Mouse (Mus musculus) embryonic facial prominence, embryonic 12.5 days (tissue): Measurements from ENCODE around the gene Kcnj16. TPM values are rescaled to one million over a fixed set of nuclear protein-coding genes. Genes with fewer than 3 reads are reported as not detected.

Experiments used
- ATAC-seq: fragments of 200-750 bp; cut with Nextera tagmentation; 2 replicates; pipeline ENCODE4 v1.8.0; 2017; ENCODE audit not compliant: insufficient number of reproducible peaks, insufficient read depth, low FRiP score, low TSS enrichment
- H3K27ac ChIP-seq: fragments of 300-500 bp; sonication (generic); 2 replicates; pipeline ENCODE4 v1.5.1; 2016; ENCODE audit warnings: mild to moderate bottlenecking
- H3K27me3 ChIP-seq: fragments of 300-500 bp; sonication (generic); 2 replicates; pipeline ENCODE4 v1.6.1; 2016; ENCODE audit warnings: mild to moderate bottlenecking, moderate library complexity
- H3K36me3 ChIP-seq: fragments of 300-500 bp; sonication (generic); 2 replicates; pipeline ENCODE4 v1.6.1; 2016; ENCODE audit warnings: mild to moderate bottlenecking
- H3K4me1 ChIP-seq: fragments of 300-500 bp; sonication (generic); 2 replicates; pipeline ENCODE4 v1.6.1; 2016
- H3K4me2 ChIP-seq: fragments of 300-500 bp; sonication (generic); replicated peaks from 2 replicates; pipeline ENCODE4 v1.6.1; 2016; ENCODE audit warnings: mild to moderate bottlenecking, moderate library complexity
- H3K4me3 ChIP-seq: fragments of 300-500 bp; sonication (generic); 2 replicates; pipeline ENCODE4 v1.5.1; 2016; ENCODE audit warnings: mild to moderate bottlenecking
- H3K9ac ChIP-seq: fragments of 300-500 bp; sonication (generic); 2 replicates; pipeline ENCODE4 v1.6.1; 2016; ENCODE audit warnings: mild to moderate bottlenecking, moderate library complexity
- H3K9me3 ChIP-seq: fragments of 300-500 bp; sonication (generic); 2 replicates; pipeline ENCODE4 v1.6.1; 2016; ENCODE audit warnings: mild to moderate bottlenecking, moderate library complexity
- WGBS: fragments of 180-500 bp; shearing (Covaris S2); methylation state at CpG from one replicate; pipeline ENCODE4 v1.1.7; 2016; 5-methylcytosine and 5-hydroxymethylcytosine counted together
- polyA plus RNA-seq: library from polyadenylated mRNA; unstranded; fragments of >200 nt; fragmentation: Nextera tagmentation; extraction: Ambion mirVana; gene quantifications from 2 replicates; pipeline ENCODE4 v1.2.1, GENCODE M21; 2016

Gene Kcnj16
- polyA plus RNA-seq, result 0.06 and 0.18 TPM in 2 replicates

DNA sequence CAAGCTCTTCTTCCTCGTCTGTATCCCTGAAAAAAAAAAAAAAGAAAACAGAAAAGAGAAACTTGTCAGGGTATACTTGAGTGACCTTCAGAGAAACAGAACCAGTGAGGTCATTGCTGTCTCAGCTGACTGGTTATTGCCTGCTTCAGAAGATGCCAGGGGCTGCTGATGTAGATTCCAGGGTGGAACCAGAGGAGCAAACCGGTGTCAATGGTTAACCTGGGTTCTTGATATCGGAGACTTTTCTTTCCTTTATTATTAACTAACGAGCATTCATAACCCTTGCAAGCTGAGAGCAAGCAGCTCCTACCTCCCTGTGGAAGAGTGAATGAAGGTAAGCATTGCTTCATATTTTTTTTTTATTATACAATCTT, at the start of gene Kcnj16:
Gene Kcnj16, plus strand, starts transcription at position 272 of the 374 bp plus-strand sequence.
- Histone ChIP-seq H3K9ac (no peak within 1 kb of the TSS), H3K9me3 (no peaks in the 10 kb centered on the region), H3K4me3 (no peak within 1 kb of the TSS), H3K27ac (0 out of 2 replicates have a peak within 1 kb of the TSS, but pooled peaks have one; percentile 17), H3K4me1 (no peaks in the 10 kb centered on the region), H3K36me3 (no peaks in the 10 kb centered on the region), H3K27me3 (no peaks in the 10 kb centered on the region), H3K4me2 (no peak within 1 kb of the TSS)
- ATAC-seq, result no peak
- whole genome bisulfite sequencing, result 69% methylated on average over 4 of the region's 4 CpGs

DNA sequence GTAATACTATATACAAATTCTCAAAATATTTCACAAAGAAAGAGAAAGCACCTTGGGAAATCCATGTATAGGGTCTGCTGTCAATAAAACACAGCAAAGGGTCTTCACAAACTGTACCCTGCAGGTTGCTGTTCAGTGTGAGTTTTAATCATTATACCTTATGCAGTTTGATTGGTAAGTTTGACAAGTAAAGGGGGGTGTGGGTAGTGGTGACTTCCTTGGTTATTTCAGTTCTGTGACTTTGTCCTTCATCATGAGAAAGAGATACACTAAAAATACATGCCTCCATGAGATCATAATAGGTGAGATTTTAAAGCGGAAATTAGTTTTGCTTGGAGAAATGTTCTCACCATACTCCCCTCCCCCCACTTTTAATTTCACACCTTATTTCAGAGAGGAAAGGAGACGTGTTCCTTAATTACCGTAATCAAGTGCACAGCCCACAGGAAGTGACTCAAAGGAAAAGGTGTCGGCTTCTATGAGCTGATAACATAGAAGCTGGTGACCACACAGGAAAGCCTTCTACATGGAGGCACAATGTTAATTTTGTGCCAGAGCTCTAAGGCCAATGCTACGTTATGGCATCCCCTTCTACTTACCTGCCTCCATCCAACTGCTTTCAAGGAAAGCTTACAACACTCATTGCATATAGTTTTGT, 48.9 kb upstream of the Kcnj16 start:
- 73% methylated on average over 5 of the region's 5 CpGs for WGBS
- H3K27ac ChIP-seq, result no peak overlapping the region
- no peak for ATAC-seq
- H3K4me1 ChIP-seq, result no peaks in the 10 kb centered on the region
- no peak overlapping the region for H3K9ac ChIP-seq
- no peaks in the 10 kb centered on the region for H3K9me3 ChIP-seq
- no peaks in the 10 kb centered on the region for H3K36me3 ChIP-seq
- no peak overlapping the region for H3K4me2 ChIP-seq
- H3K27me3 ChIP-seq, result no peaks in the 10 kb centered on the region
- H3K4me3 ChIP-seq, result no peak overlapping the region

DNA sequence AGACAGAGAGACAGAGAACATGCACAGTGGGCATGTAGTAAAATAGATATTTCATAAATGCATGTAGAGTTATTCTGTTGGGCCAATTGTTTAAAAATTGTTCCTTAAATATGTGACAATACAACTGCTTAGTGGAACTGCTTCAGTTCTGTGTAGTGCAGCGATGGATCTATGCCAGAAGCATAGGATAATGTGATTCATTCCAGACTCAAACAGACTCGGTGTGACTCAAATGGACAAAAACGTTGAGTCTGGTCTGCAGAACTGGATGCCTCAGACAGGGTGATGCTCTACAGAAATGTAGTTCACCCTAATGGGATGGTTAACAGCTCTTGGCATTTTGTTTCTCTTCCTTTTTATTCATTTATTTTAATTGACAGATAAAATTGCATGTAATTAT, 32.1 kb upstream of the Kcnj16 start:
- H3K9ac ChIP-seq, result no peak overlapping the region

DNA sequence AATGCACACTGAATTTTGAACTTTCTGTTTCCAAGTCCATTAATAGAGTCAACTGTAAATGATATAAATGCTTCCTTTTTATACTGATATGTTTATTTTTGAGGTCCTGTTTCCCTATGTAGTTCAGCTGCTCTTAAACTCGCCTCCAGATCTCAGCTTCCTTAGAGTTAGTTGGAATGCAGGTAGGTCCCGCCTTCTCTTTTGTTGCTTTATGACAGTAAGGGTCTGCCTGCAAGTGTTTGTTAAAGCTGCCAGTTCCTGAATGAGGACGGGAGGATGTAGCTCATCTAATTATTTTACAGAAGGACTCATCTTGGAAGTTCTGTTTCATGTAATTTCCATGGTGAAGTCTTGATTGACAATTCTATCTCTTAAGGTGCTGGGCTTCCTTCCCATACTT, 25.6 kb upstream of the Kcnj16 start:
- no peak for ATAC-seq

More for the DNA sequence above, 32.1 kb upstream of the Kcnj16 start:
- no peaks in the 10 kb centered on the region for H3K36me3 ChIP-seq
- 48% methylated on average over 3 of the region's 3 CpGs for WGBS
- no peak overlapping the region for H3K4me3 ChIP-seq
- no peaks in the 10 kb centered on the region for H3K27me3 ChIP-seq
- H3K4me1 ChIP-seq, result no peaks in the 10 kb centered on the region
- no peak overlapping the region for H3K4me2 ChIP-seq
- H3K9me3 ChIP-seq, result no peaks in the 10 kb centered on the region
- no peak overlapping the region for H3K27ac ChIP-seq
- no peak for ATAC-seq

DNA sequence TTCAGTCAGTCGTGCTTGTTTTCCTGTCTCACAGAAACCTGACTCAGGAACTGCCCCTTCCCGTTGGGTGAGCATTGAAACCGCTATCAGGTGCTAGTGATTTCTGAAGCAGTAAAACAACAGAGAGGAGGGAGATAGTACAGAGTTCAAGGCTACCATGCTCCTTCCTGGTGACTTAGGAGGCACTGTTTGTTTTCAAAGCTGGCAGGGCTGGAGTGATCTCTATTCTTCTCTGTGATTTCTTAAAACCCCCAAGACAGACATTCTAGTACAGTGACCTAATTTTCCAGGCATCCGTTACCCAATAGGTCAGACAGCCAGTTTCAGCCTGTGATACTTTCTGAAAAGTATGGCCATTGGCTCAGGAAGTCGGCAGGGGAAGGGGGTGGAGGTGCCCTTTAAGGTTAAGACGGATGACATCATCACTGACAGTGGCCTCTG, 25.1 kb upstream of the Kcnj16 start:
- Histone ChIP-seq H3K4me2 (no peak overlapping the region), H3K4me1 (peaks cover 3% of the 10 kb centered on the region; the same call in 1 of the 2 replicates), H3K4me3 (no peak overlapping the region), H3K9me3 (no peaks in the 10 kb centered on the region), H3K36me3 (no peaks in the 10 kb centered on the region), H3K27me3 (no peaks in the 10 kb centered on the region), H3K27ac (no peak overlapping the region), H3K9ac (no peak overlapping the region)
- ATAC-seq, result no peak
- 42% methylated on average over 6 of the region's 6 CpGs for WGBS

More for the DNA sequence above, 25.6 kb upstream of the Kcnj16 start:
- H3K4me1 ChIP-seq, result peaks cover 3% of the 10 kb centered on the region; the same call in 1 of the 2 replicates
- H3K36me3 ChIP-seq, result no peaks in the 10 kb centered on the region
- no peaks in the 10 kb centered on the region for H3K27me3 ChIP-seq
- no peak overlapping the region for H3K9ac ChIP-seq
- H3K9me3 ChIP-seq, result no peaks in the 10 kb centered on the region
- no peak overlapping the region for H3K4me3 ChIP-seq
- H3K4me2 ChIP-seq, result no peak overlapping the region
- WGBS, result 38% methylated on average over 3 of the region's 3 CpGs
- no peak overlapping the region for H3K27ac ChIP-seq

DNA sequence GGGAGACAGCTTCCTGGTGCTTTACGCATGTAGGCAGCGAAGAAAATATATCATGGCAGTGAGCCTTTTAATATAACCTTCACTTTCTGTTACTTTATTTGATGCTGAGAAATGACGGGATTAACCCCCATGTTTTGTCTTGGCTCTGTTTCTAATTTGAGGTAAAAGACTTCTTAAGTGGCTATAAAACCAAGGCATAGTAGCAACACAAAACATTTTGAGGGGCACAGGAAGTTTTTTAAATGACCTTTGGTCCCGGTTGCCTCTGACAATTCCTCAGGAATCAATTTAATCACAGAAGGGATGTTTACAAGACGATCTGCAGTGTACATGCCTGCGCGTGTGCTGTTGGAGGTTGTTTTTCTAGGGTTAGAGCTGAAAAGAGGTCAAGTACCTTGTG, 11.2 kb upstream of the Kcnj16 start:
- Histone ChIP-seq H3K4me1 (peaks cover 12% of the 10 kb centered on the region), H3K36me3 (no peaks in the 10 kb centered on the region), H3K27ac (0 out of 2 replicates have a peak overlapping the region, but pooled peaks have one; percentile 6), H3K9me3 (no peaks in the 10 kb centered on the region), H3K9ac (no peak overlapping the region), H3K4me2 (no peak overlapping the region), H3K4me3 (no peak overlapping the region), H3K27me3 (no peaks in the 10 kb centered on the region)
- WGBS, result 20% methylated on average over 7 of the region's 7 CpGs
- no peak for ATAC-seq

DNA sequence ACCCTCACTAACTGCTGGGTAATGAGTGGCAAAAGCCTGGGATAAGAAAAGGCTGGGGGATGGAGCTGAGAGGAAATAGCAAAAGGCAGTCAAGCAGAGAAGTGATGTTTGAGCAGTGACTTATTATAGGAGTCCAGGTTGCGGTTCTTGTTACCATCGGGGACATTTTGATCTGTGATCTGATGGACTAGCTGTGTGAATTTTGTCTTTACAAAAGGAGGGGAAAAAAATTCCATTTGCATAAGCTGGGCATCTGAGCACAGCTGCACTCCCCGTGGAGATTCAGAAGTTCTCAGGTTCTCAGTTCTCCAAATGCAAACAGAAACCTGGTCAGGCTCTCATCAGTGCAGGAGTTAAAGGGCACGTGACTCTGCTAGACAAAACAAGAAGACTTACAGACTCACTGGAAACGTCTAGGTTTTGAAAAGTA, 6.2 kb upstream of the Kcnj16 start:
- Histone ChIP-seq H3K36me3 (no peaks in the 10 kb centered on the region), H3K27me3 (no peaks in the 10 kb centered on the region), H3K4me3 (no peak overlapping the region), H3K9me3 (no peaks in the 10 kb centered on the region), H3K4me2 (no peak overlapping the region), H3K27ac (peak overlapping the region; percentile 75), H3K4me1 (peaks cover 17% of the 10 kb centered on the region), H3K9ac (no peak overlapping the region)
- ATAC-seq, result peak; percentile 72; the same call in 1 of the 2 replicates
- WGBS, result 7% methylated on average over 5 of the region's 5 CpGs

DNA sequence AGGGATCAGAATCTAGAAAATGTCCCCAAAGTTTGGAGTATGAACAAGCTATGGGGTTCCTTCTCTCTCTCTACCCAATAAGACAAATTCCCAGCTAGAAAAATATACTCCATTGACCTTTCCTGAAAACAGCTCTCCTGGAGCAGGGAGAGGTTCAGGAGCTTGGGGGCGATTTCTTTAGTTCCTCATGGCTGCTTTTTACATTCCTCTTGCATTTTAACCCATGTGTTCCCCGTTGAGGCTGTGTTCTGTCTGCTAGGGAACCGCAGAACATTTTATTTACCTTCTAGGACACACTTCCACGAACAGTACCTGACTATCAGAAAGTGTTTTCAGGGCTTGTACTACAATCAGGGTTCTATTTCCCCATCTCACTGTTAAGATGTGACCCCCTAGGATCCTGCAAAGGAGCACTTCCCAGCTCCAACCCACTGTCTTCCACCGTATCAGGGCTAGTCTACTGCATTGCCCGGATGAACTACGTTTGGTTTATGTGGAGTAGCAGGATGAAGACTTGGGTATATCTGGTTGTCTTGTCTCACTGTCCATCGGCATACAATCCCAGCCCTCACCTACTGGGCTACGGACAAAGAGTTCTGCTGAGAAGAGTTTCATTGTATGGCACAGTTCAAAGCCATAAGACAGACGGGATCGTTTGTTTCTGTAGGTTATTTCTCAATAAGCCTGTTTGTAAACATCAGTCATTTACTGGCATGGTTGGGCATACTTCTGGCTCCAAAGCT, 643 bp upstream of the Kcnj16 start:
- 0 out of 2 replicates have a peak overlapping the region, but pooled peaks have one; percentile 17 for H3K27ac ChIP-seq
- no peaks in the 10 kb centered on the region for H3K9me3 ChIP-seq
- no peaks in the 10 kb centered on the region for H3K27me3 ChIP-seq
- no peak for ATAC-seq
- H3K4me2 ChIP-seq, result no peak overlapping the region
- H3K4me1 ChIP-seq, result peaks cover 4% of the 10 kb centered on the region; the same call in 1 of the 2 replicates
- 71% methylated on average over 11 of the region's 11 CpGs for WGBS
- no peak overlapping the region for H3K9ac ChIP-seq
- no peaks in the 10 kb centered on the region for H3K36me3 ChIP-seq
- H3K4me3 ChIP-seq, result no peak overlapping the region

DNA sequence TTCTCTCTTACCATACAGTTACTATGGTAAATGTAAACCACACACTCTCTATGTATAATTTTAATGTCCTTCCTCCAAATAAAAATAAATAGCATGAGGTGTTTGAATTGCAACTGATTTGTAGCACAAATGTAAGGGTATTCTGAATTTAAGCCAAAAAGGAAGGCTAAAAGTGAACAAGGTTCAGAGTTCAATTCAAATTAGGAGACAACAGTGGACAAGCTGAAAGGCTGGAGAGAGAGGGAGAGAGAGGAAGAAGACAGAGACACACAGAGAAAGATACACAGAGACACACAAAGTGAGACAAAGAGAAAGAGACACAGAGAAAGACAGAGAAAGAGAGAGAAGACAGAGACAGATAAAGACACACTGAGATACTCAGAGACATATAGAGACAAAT, 1.1 kb downstream of the Kcnj16 start:
- H3K9me3 ChIP-seq, result no peaks in the 10 kb centered on the region
- no peaks in the 10 kb centered on the region for H3K27me3 ChIP-seq
- no peak overlapping the region for H3K4me3 ChIP-seq
- no peak for ATAC-seq
- no peak overlapping the region for H3K4me2 ChIP-seq
- no peak overlapping the region for H3K9ac ChIP-seq
- no peak overlapping the region for H3K27ac ChIP-seq
- H3K4me1 ChIP-seq, result no peaks in the 10 kb centered on the region
- H3K36me3 ChIP-seq, result no peaks in the 10 kb centered on the region

DNA sequence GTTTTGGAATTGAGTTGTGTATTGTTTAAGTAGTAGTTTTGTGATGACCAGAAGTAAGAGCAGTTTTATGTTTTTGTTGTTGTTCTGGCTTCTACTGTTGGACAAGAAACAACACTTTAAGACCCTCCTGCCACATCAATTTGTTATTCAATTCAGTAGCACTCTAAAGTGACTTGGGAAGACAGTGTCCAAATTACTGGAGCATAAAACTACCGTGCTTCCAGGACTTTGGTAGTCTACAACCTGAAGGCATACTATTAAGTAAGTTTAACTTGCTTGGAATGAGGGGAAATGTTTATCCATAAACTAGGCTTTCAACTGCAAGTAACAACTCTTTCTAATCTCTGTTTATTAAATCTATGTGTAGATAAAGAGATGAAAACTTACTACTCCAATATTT, 17.7 kb downstream of the Kcnj16 start:
- WGBS, result 75% methylated on average over 1 of the region's 1 CpGs
- no peak for ATAC-seq
- H3K9ac ChIP-seq, result no peak overlapping the region

DNA sequence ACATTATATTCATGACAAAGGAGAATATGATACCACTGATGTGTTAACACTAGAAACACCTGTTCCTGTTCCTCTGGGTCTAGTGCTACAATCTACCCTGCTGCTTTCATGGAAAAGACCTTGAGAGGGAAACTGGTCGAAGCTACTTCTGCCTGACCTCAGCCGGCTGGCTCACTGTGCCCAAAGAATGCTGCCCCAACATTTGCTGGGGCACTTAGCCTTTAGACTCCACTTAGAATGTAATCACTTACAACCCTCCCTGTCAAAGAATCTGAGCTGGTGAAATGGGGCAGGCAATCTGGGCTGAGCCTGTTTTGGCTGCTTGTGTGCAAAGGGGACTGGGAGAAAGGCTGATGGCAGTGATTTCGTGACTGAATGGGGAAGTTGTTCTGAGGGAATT, 18.1 kb downstream of the Kcnj16 start:
- WGBS, result 27% methylated on average over 3 of the region's 3 CpGs

More for the DNA sequence above, 17.7 kb downstream of the Kcnj16 start:
- Histone ChIP-seq H3K27ac (no peak overlapping the region), H3K4me1 (no peaks in the 10 kb centered on the region), H3K9me3 (no peaks in the 10 kb centered on the region), H3K4me3 (no peak overlapping the region), H3K27me3 (no peaks in the 10 kb centered on the region), H3K36me3 (no peaks in the 10 kb centered on the region), H3K4me2 (no peak overlapping the region)

DNA sequence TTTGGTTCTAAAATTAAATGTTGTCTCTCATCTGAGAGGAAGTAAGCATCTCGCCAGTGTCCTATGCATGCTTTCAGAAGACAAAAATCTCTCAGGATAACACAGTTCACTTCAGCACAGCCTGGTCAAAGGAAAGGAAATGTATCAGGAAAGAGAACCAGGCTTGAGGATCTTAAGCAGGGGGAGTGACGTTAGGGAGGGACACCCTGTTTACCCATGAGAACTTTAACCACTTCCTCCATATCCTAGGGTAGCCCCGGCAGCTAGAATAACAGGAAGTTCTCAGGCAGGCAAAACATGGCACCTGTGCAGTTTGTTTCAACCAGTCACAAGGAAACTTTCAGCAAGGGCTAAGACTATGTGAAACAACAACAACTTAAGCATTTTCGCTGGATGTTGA, 25.8 kb downstream of the Kcnj16 start:
- H3K4me1 ChIP-seq, result no peaks in the 10 kb centered on the region
- H3K9me3 ChIP-seq, result no peaks in the 10 kb centered on the region
- no peak overlapping the region for H3K4me3 ChIP-seq
- no peak overlapping the region for H3K4me2 ChIP-seq
- 45% methylated on average over 4 of the region's 4 CpGs for WGBS
- no peaks in the 10 kb centered on the region for H3K36me3 ChIP-seq
- no peak for ATAC-seq
- H3K27ac ChIP-seq, result no peak overlapping the region
- no peaks in the 10 kb centered on the region for H3K27me3 ChIP-seq
- H3K9ac ChIP-seq, result no peak overlapping the region

More for the DNA sequence above, 18.1 kb downstream of the Kcnj16 start:
- Histone ChIP-seq H3K9ac (no peak overlapping the region), H3K9me3 (no peaks in the 10 kb centered on the region), H3K4me1 (no peaks in the 10 kb centered on the region), H3K27me3 (no peaks in the 10 kb centered on the region), H3K4me2 (no peak overlapping the region), H3K4me3 (no peak overlapping the region), H3K27ac (no peak overlapping the region), H3K36me3 (no peaks in the 10 kb centered on the region)
- no peak for ATAC-seq
